Comparison of ENCODE assay signal across 8 mouse cellular contexts in the genomic region with DNA sequence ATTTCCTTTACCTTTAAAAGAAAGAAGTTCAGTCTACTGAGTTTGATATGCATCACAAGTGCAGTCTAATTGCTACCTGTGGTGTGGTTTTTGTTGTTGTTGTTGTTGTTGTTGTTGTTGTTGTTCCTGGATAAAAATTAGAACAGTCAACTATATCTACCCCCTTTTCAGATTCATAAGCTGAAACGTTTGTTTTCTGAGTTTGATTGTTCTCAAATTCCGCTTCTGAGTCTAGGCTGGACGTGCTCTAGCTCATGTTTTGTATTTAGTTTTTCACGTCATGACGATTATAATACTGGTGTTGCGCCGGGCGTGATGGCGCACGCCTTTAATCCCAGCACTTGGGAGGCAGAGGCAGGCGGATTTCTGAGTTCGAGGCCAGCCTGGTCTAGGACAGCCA. TPM values are rescaled to one million over a fixed set of nuclear protein-coding genes. Genes with fewer than 3 reads are reported as not detected.
DNase-seq lines count a peak whose midpoint lies in the region; ATAC-seq and TF ChIP-seq lines count a peak whose summit lies in the region.

No protein-coding gene starts in this region.

- H3K4me1 ChIP-seq in heart, postnatal 0 days (ENCODE audit: control insufficient read depth, insufficient read depth) = 0 out of 2 replicates have a peak, but pooled peaks cover 4% of the 10 kb centered on the region
- 0 out of 2 replicates have a peak, but pooled peaks cover 4% of the 10 kb centered on the region for H3K4me1 ChIP-seq in midbrain, embryonic 13.5 days (replicated peaks)

- H3K27ac ChIP-seq in heart, postnatal 0 days (ENCODE audit: low read depth) = no peak overlapping the region
- H3K27ac ChIP-seq in midbrain, embryonic 13.5 days = no peak overlapping the region

- H3K9me3 ChIP-seq in heart, postnatal 0 days (replicated peaks; ENCODE audit: control insufficient read depth, low read length) = no peaks in the 10 kb centered on the region
- no peaks in the 10 kb centered on the region for H3K9me3 ChIP-seq in midbrain, embryonic 13.5 days

- ATAC-seq in heart, postnatal 0 days (ENCODE audit: insufficient read depth, low read depth) = no peak
- no peak for ATAC-seq in midbrain, embryonic 13.5 days

- no peaks in the 10 kb centered on the region for H3K27me3 ChIP-seq in heart, postnatal 0 days (ENCODE audit: control insufficient read depth, insufficient read depth, low read length)
- no peaks in the 10 kb centered on the region for H3K27me3 ChIP-seq in midbrain, embryonic 13.5 days

- H3K9ac ChIP-seq in heart, postnatal 0 days (replicated peaks; ENCODE audit: low read depth, low read length) = 0 out of 2 replicates have a peak overlapping the region, but pooled peaks have one; percentile 63
- H3K9ac ChIP-seq in midbrain, embryonic 13.5 days (replicated peaks) = peak overlapping the region; percentile 84

- WGBS in heart, postnatal 0 days = 69% methylated on average over 12 of the region's 12 CpGs
- WGBS in midbrain, embryonic 13.5 days = 78% methylated on average over 12 of the region's 12 CpGs

- peak overlapping the region; percentile 68 for H3K4me3 ChIP-seq in heart, postnatal 0 days (ENCODE audit: low read depth, low read length)
- H3K4me3 ChIP-seq in midbrain, embryonic 13.5 days (replicated peaks) = peak overlapping the region; percentile 79

- peak; percentile 3 for DNase-seq in kidney, adult 9 months
- no peak for DNase-seq in kidney, postnatal 36 days
- DNase-seq in NIH3T3 (ENCODE audit: low read depth) = peak; percentile 18
- DNase-seq in heart, postnatal 0 days (ENCODE audit: low spot score) = no peak
- DNase-seq in adrenal gland, adult 18-20 months (ENCODE audit: low spot score in 2 of 2) = no peak
- no peak for DNase-seq in adrenal gland, postnatal 14 days
- no peak for DNase-seq in gastrocnemius, postnatal 36 days

- H3K4me2 ChIP-seq in heart, postnatal 0 days (ENCODE audit: low read depth, low read length) = peak overlapping the region; percentile 65
- peak overlapping the region; percentile 59 for H3K4me2 ChIP-seq in midbrain, embryonic 13.5 days (replicated peaks)

- TF ChIP-seq CTCF in heart, postnatal 0 days (IDR thresholded peaks at IDR 0.05; ENCODE audit: low read depth) = no peak

- TF ChIP-seq EP300 in heart, postnatal 0 days (IDR thresholded peaks at IDR 0.05; ENCODE audit: low read depth) = no peak

- intact Hi-C loops in gastrocnemius, postnatal 36 days (cut with DNase I) = no loop called here

- no peaks in the 10 kb centered on the region for H3K36me3 ChIP-seq in heart, postnatal 0 days (replicated peaks; ENCODE audit: control insufficient read depth, insufficient read depth, low read length)
- no peaks in the 10 kb centered on the region for H3K36me3 ChIP-seq in midbrain, embryonic 13.5 days

RNA-seq across cellular contexts. Expression of gene Ascc3, which starts 0.9 kb away (rescaled TPM):
- total RNA-seq in heart, postnatal 0 days (2014; rRNA removed; ENCODE audit: low replicate concordance) = 13.8 and 19.9 TPM in 2 replicates
- polyA plus RNA-seq in heart, postnatal 0 days (2015; fragmentation: Nextera tagmentation; extraction: Ambion mirVana) = 7.2 and 7.5 TPM in 2 replicates
- 17.4 and 18.8 TPM in 2 replicates for polyA plus RNA-seq in midbrain, embryonic 13.5 days (2015; fragmentation: Nextera tagmentation; extraction: Ambion mirVana)
- 10 to 100 TPM; 27.2 to 33.5 TPM for total RNA-seq in adrenal gland, adult 18-20 months (2021)
- 30.9 and 31.8 TPM in 2 replicates for total RNA-seq in adrenal gland, postnatal 14 days (2021)
- 10 to 100 TPM; 10.2 to 12.3 TPM for total RNA-seq in gastrocnemius, postnatal 36 days (2021)

Comparison
In these comparisons a context has a peak if more than half of its experiments do, and no peak if none do; other contexts are left out.
1. DNase-seq: peak in kidney, adult 9 months (single experiment) and NIH3T3 (single experiment); none in kidney, postnatal 36 days (0 of 2), heart, postnatal 0 days (single experiment), adrenal gland, adult 18-20 months (0 of 2), adrenal gland, postnatal 14 days (single experiment) and gastrocnemius, postnatal 36 days (0 of 2).